Mouse (Mus musculus): ENCODE measurements around the gene Tff2. TPM values are rescaled to one million over a fixed set of nuclear protein-coding genes. Genes with fewer than 3 reads are reported as not detected.
A peak's percentile ranks its signal among the peaks of the same experiment; 100 is the strongest.

Tff2 gene
- not detected for total RNA-seq (2021)
- long read RNA-seq, experiment 1, result 0 reads
- long read RNA-seq, experiment 2, result 0 reads

GRCm38 (mm10) chr17:31144040-31145037 is at the start of gene Tff2:
Gene Tff2, minus strand, starts transcription at chr17:31144282.
- no peak for DNase-seq (ENCODE audit: low spot score in 2 of 2)

GRCm38 (mm10) chr17:31193360-31193759 is 49.3 kb upstream of the Tff2 start:
- no peak for DNase-seq (ENCODE audit: low spot score in 2 of 2)

GRCm38 (mm10) chr17:31192663-31193062 is 48.6 kb upstream of the Tff2 start:
- no peak for DNase-seq (ENCODE audit: low spot score in 2 of 2)

GRCm38 (mm10) chr17:31191825-31192224 is 47.7 kb upstream of the Tff2 start:
- no peak for DNase-seq (ENCODE audit: low spot score in 2 of 2)

GRCm38 (mm10) chr17:31187370-31187769 is 43.3 kb upstream of the Tff2 start:
- peak in 1 of 2 experiments; percentile 58 for DNase-seq (ENCODE audit: low spot score in 2 of 2)

- no peak for DNase-seq (ENCODE audit: low spot score in 2 of 2)
Observed at GRCm38 (mm10) chr17:31184269-31184990, 40.3 kb upstream of the Tff2 start.

GRCm38 (mm10) chr17:31183180-31183974 is 39.3 kb upstream of the Tff2 start:
- DNase-seq (ENCODE audit: low spot score in 2 of 2), result no peak

GRCm38 (mm10) chr17:31181490-31181889 is 37.4 kb upstream of the Tff2 start:
- DNase-seq (ENCODE audit: low spot score in 2 of 2), result no peak

GRCm38 (mm10) chr17:31176321-31176720 is 32.2 kb upstream of the Tff2 start:
- no peak for DNase-seq (ENCODE audit: low spot score in 2 of 2)

GRCm38 (mm10) chr17:31169796-31170195 is 25.7 kb upstream of the Tff2 start:
- DNase-seq (ENCODE audit: low spot score in 2 of 2), result no peak

GRCm38 (mm10) chr17:31165127-31165526 is 21.0 kb upstream of the Tff2 start, which contains the start of gene Tff1:
Gene Tff1, minus strand, starts transcription at chr17:31165277.
- DNase-seq (ENCODE audit: low spot score in 2 of 2), result no peak

GRCm38 (mm10) chr17:31163821-31164220 is 19.7 kb upstream of the Tff2 start:
- DNase-seq (ENCODE audit: low spot score in 2 of 2), result no peak

- DNase-seq (ENCODE audit: low spot score in 2 of 2), result no peak
Observed at GRCm38 (mm10) chr17:31162607-31163006, 18.5 kb upstream of the Tff2 start.

- DNase-seq (ENCODE audit: low spot score in 2 of 2), result no peak
Observed at GRCm38 (mm10) chr17:31160291-31160690, 16.2 kb upstream of the Tff2 start.

- DNase-seq (ENCODE audit: low spot score in 2 of 2), result no peak
Observed at GRCm38 (mm10) chr17:31157921-31158320, 13.8 kb upstream of the Tff2 start.

- DNase-seq (ENCODE audit: low spot score in 2 of 2), result no peak
Observed at GRCm38 (mm10) chr17:31153785-31154184, 9.7 kb upstream of the Tff2 start.

GRCm38 (mm10) chr17:31152966-31153499 is 9.0 kb upstream of the Tff2 start:
- DNase-seq (ENCODE audit: low spot score in 2 of 2), result no peak

GRCm38 (mm10) chr17:31152512-31152911 is 8.4 kb upstream of the Tff2 start:
- DNase-seq (ENCODE audit: low spot score in 2 of 2), result no peak

- no peak for DNase-seq (ENCODE audit: low spot score in 2 of 2)
Observed at GRCm38 (mm10) chr17:31145998-31146397, 1.9 kb upstream of the Tff2 start.

GRCm38 (mm10) chr17:31142116-31142515 is 2.0 kb downstream of the Tff2 start:
- DNase-seq (ENCODE audit: low spot score in 2 of 2), result no peak

- peak in 1 of 2 experiments; percentile 35 for DNase-seq (ENCODE audit: low spot score in 2 of 2)
Observed at GRCm38 (mm10) chr17:31138398-31138797, 5.7 kb downstream of the Tff2 start.
